Comparison of ENCODE assay signal across 7 mouse cellular contexts in genomic region chr13:19623228-19623905, GRCm38 (mm10). TPM values are rescaled to one million over a fixed set of nuclear protein-coding genes. Genes with fewer than 3 reads are reported as not detected.
DNase-seq lines count a peak whose midpoint lies in the region; ATAC-seq and TF ChIP-seq lines count a peak whose summit lies in the region.

No protein-coding gene starts in this region.

- WGBS in lung, adult 2 months: 23% methylated on average over 30 of the region's 30 CpGs
- 22% methylated on average over 30 of the region's 30 CpGs for WGBS in forebrain, embryonic 12.5 days
- whole genome bisulfite sequencing in limb, embryonic 11.5 days: 24% methylated on average over 30 of the region's 30 CpGs

- H3K4me1 ChIP-seq in lung, adult 2 months (ENCODE audit: control insufficient read depth, insufficient read depth, low read length): peaks cover 4% of the 10 kb centered on the region
- H3K4me1 ChIP-seq in forebrain, embryonic 12.5 days: peaks cover 21% of the 10 kb centered on the region
- H3K4me1 ChIP-seq in limb, embryonic 11.5 days (ENCODE audit: control insufficient read depth, insufficient read depth, low read length): peaks cover 4% of the 10 kb centered on the region; the same call in 1 of the 2 replicates

- peak overlapping the region; percentile 40 for H3K4me3 ChIP-seq in lung, adult 2 months (replicated peaks; ENCODE audit: extremely low read depth, low read depth, low read length)
- peak overlapping the region; percentile 52 for H3K4me3 ChIP-seq in forebrain, embryonic 12.5 days (replicated peaks)
- peak overlapping the region; percentile 36 for H3K4me3 ChIP-seq in limb, embryonic 11.5 days (ENCODE audit: low read depth, low read length)

- no peak for DNase-seq in lung, adult 2 months
- no peak for DNase-seq in lung, postnatal 36 days
- peak; percentile 32 to 47 for DNase-seq in cerebellum, postnatal 14 days
- peak; percentile 36 for DNase-seq in limb, embryonic 11.5 days (ENCODE audit: low spot score)
- peak; percentile 52 for DNase-seq in retina, embryonic 14.5 days (ENCODE audit: low spot score)
- DNase-seq in adrenal gland, adult 2 months: no peak

- no peak for TF ChIP-seq CTCF in lung, adult 2 months (IDR thresholded peaks at IDR 0.05; ENCODE audit: insufficient read depth, low read length)

- no peaks in the 10 kb centered on the region for H3K36me3 ChIP-seq in forebrain, embryonic 12.5 days (replicated peaks)
- no peaks in the 10 kb centered on the region for H3K36me3 ChIP-seq in limb, embryonic 11.5 days (ENCODE audit: control insufficient read depth, insufficient read depth, low read length)

- ATAC-seq in forebrain, embryonic 12.5 days (ENCODE audit: low FRiP score): peak; percentile 31
- ATAC-seq in limb, embryonic 11.5 days (ENCODE audit: insufficient number of reproducible peaks, low FRiP score, low TSS enrichment, low read depth): no peak

- TF ChIP-seq POLR2A in lung, adult 2 months (IDR thresholded peaks at IDR 0.05; ENCODE audit: borderline replicate concordance, extremely low read depth, low read depth, low read length): no peak

- H3K9ac ChIP-seq in forebrain, embryonic 12.5 days: peak overlapping the region; percentile 56
- H3K9ac ChIP-seq in limb, embryonic 11.5 days (ENCODE audit: low read length): peak overlapping the region; percentile 43

- H3K9me3 ChIP-seq in forebrain, embryonic 12.5 days: no peaks in the 10 kb centered on the region
- no peaks in the 10 kb centered on the region for H3K9me3 ChIP-seq in limb, embryonic 11.5 days (ENCODE audit: control insufficient read depth, low read length)

- no peak overlapping the region for H3K27ac ChIP-seq in forebrain, embryonic 12.5 days
- H3K27ac ChIP-seq in limb, embryonic 11.5 days (replicated peaks; ENCODE audit: low read depth, low read length): no peak overlapping the region

- H3K27me3 ChIP-seq in forebrain, embryonic 12.5 days: peaks cover 11% of the 10 kb centered on the region; the same call in 1 of the 2 replicates
- peaks cover 9% of the 10 kb centered on the region for H3K27me3 ChIP-seq in limb, embryonic 11.5 days (ENCODE audit: control insufficient read depth, insufficient read depth, low read length)

- H3K4me2 ChIP-seq in forebrain, embryonic 12.5 days: peak overlapping the region; percentile 81
- peak overlapping the region; percentile 74 for H3K4me2 ChIP-seq in limb, embryonic 11.5 days (ENCODE audit: low read depth, severe bottlenecking)

RNA-seq across cellular contexts. Expression of gene Sfrp4, which starts 0.5 kb away (rescaled TPM):
- 1.9 and 4.2 TPM in 2 replicates for polyA plus RNA-seq in lung, adult 2 months (2012; rRNA removed)
- 2.6 and 3.0 TPM in 2 replicates for polyA plus RNA-seq in forebrain, embryonic 12.5 days (2016; fragmentation: Nextera tagmentation; extraction: Ambion mirVana)
- 0.08 TPM in 1 of 2 replicates, not detected in the other for polyA plus RNA-seq in limb, embryonic 11.5 days (2014; fragmentation: Nextera tagmentation; extraction: Ambion mirVana)
- total RNA-seq in adrenal gland, adult 2 months (2021): 1 to 10 TPM; 4.5 to 5.0 TPM
- polyA plus RNA-seq in adrenal gland, adult 2 months (2012; rRNA removed): 3.9 and 4.7 TPM in 2 replicates

RNA-seq across cellular contexts. Expression of gene Epdr1, which starts 3.6 kb away (rescaled TPM):
- 19.6 and 21.6 TPM in 2 replicates for polyA plus RNA-seq in lung, adult 2 months (2012; rRNA removed)
- polyA plus RNA-seq in forebrain, embryonic 12.5 days (2016; fragmentation: Nextera tagmentation; extraction: Ambion mirVana): 29.1 and 29.2 TPM in 2 replicates
- polyA plus RNA-seq in limb, embryonic 11.5 days (2014; fragmentation: Nextera tagmentation; extraction: Ambion mirVana): 10.1 and 11.6 TPM in 2 replicates
- 10 to 100 TPM; 21.5 to 30.5 TPM for total RNA-seq in adrenal gland, adult 2 months (2021)
- polyA plus RNA-seq in adrenal gland, adult 2 months (2012; rRNA removed): 48.3 and 51.6 TPM in 2 replicates

Comparison
In these comparisons a context has a peak if more than half of its experiments do, and no peak if none do; other contexts are left out.
1. DNase-seq: peak in cerebellum, postnatal 14 days (2 of 2), limb, embryonic 11.5 days (single experiment) and retina, embryonic 14.5 days (single experiment); none in lung, adult 2 months (single experiment), lung, postnatal 36 days (single experiment) and adrenal gland, adult 2 months (single experiment).
2. Peak in every context shown above with its lines, with median percentiles within 50 percentile points of each other: H3K4me3 ChIP-seq.